Mouse (Mus musculus) retina, postnatal 7 days (tissue): ENCODE data around the gene Ptprt.

ENCODE experiments used
- DNase-seq: peaks from one replicate; pipeline ENCODE4 v3.0.0-alpha.2; 2012; ENCODE audit warnings: low read depth, low spot score

Ptprt gene

GRCm38 (mm10) chr2:161704811-161705210, 956.1 kb downstream of the Ptprt start:
- no peak for DNase-seq

GRCm38 (mm10) chr2:161704410-161704809, 956.5 kb downstream of the Ptprt start:
- DNase-seq = no peak

GRCm38 (mm10) chr2:161695819-161696218, 965.1 kb downstream of the Ptprt start:
- DNase-seq = no peak

GRCm38 (mm10) chr2:161668302-161668986, 992.5 kb downstream of the Ptprt start:
- no peak for DNase-seq

GRCm38 (mm10) chr2:161661912-161662311, 999.0 kb downstream of the Ptprt start:
- no peak for DNase-seq

GRCm38 (mm10) chr2:161660827-161661226, 1000.1 kb downstream of the Ptprt start:
- peak; percentile 9 for DNase-seq

GRCm38 (mm10) chr2:161657046-161657445, 1003.9 kb downstream of the Ptprt start:
- DNase-seq = no peak

GRCm38 (mm10) chr2:161656632-161657031, 1004.3 kb downstream of the Ptprt start:
- DNase-seq = no peak

GRCm38 (mm10) chr2:161640805-161641204, 1020.1 kb downstream of the Ptprt start:
- no peak for DNase-seq

GRCm38 (mm10) chr2:161634084-161634483, 1026.9 kb downstream of the Ptprt start:
- no peak for DNase-seq

- DNase-seq = peak; percentile 36
Measured at GRCm38 (mm10) chr2:161625896-161626295, 1035.1 kb downstream of the Ptprt start.

GRCm38 (mm10) chr2:161608401-161608800, 1052.5 kb downstream of the Ptprt start:
- no peak for DNase-seq

- DNase-seq = no peak
Measured at GRCm38 (mm10) chr2:161607372-161607771, 1053.6 kb downstream of the Ptprt start.

- no peak for DNase-seq
Measured at GRCm38 (mm10) chr2:161600206-161600808, 1060.6 kb downstream of the Ptprt start.

GRCm38 (mm10) chr2:161593391-161594152, 1067.4 kb downstream of the Ptprt start:
- no peak for DNase-seq

GRCm38 (mm10) chr2:161574401-161574800, 1086.5 kb downstream of the Ptprt start:
- DNase-seq = no peak

GRCm38 (mm10) chr2:161572201-161572600, 1088.7 kb downstream of the Ptprt start:
- no peak for DNase-seq

GRCm38 (mm10) chr2:161570236-161570995, 1090.5 kb downstream of the Ptprt start:
- DNase-seq = no peak

GRCm38 (mm10) chr2:161561502-161561901, 1099.4 kb downstream of the Ptprt start:
- no peak for DNase-seq

- DNase-seq = no peak
Measured at GRCm38 (mm10) chr2:161557874-161558273, 1103.1 kb downstream of the Ptprt start.

- DNase-seq = no peak
Measured at GRCm38 (mm10) chr2:161553651-161554050, 1107.3 kb downstream of the Ptprt start.

GRCm38 (mm10) chr2:161552011-161552410, 1108.9 kb downstream of the Ptprt start:
- DNase-seq = no peak
